Mouse (Mus musculus) spleen, adult 2 months (tissue): Measurements from ENCODE around the gene Zpbp2. TPM values are rescaled to one million over a fixed set of nuclear protein-coding genes. Genes with fewer than 3 reads are reported as not detected.

Source experiments
- DNase-seq, 2 experiments: peaks; one replicate each; pipeline versions ENCODE4 v3.0.0 to v3.0.0-alpha.2; 2012 to 2021; ENCODE audit warnings: low spot score in 2 of 2, low read depth in 1 of 2
- H3K27ac ChIP-seq: fragments of 200-500 bp; 2 replicates; pipeline ENCODE4 v1.5.1; 2012; ENCODE audit warnings: low read length, inconsistent platforms; ENCODE audit not compliant: insufficient read depth
- H3K27me3 ChIP-seq: fragments of 200-500 bp; 2 replicates; pipeline ENCODE4 v1.6.1; 2012; ENCODE audit warnings: mild to moderate bottlenecking, moderate library complexity, low read length, inconsistent platforms; ENCODE audit not compliant: control insufficient read depth, insufficient read depth
- H3K36me3 ChIP-seq: fragments of 200-500 bp; 2 replicates; pipeline ENCODE4 v1.6.1; 2012; ENCODE audit warnings: mild to moderate bottlenecking, low read length, inconsistent platforms; ENCODE audit not compliant: control insufficient read depth, insufficient read depth
- H3K4me1 ChIP-seq: fragments of 200-500 bp; 2 replicates; pipeline ENCODE4 v1.6.1; 2011; ENCODE audit warnings: inconsistent platforms; ENCODE audit not compliant: control insufficient read depth, insufficient read depth, insufficient read length
- H3K4me3 ChIP-seq: fragments of 200-500 bp; 2 replicates; pipeline ENCODE4 v1.5.1; 2011; ENCODE audit warnings: mild to moderate bottlenecking, inconsistent platforms; ENCODE audit not compliant: insufficient read depth, insufficient read length; ENCODE audit errors: extremely low read depth
- CTCF ChIP-seq: fragments of 200-500 bp; IDR thresholded peaks from 2 replicates; pipeline ENCODE4 v1.5.1; 2011; ENCODE audit warnings: mild to moderate bottlenecking, inconsistent platforms; ENCODE audit not compliant: insufficient read depth, insufficient read length, insufficient replicate concordance; ENCODE audit errors: extremely low read depth
- POLR2A ChIP-seq: fragments of 200-500 bp; IDR thresholded peaks from 2 replicates; pipeline ENCODE4 v1.6.1; 2011; ENCODE audit warnings: low read depth, low read length, inconsistent platforms
- WGBS: fragments of 180-500 bp; shearing (Covaris S2); methylation state at CpG from one replicate; pipeline ENCODE4 v1.1.7; 2018; 5-methylcytosine and 5-hydroxymethylcytosine counted together
- polyA plus RNA-seq: library from polyadenylated mRNA; depleted of rRNA; stranded (reverse); fragments of >200 nt; gene quantifications from 2 replicates; pipeline ENCODE4 v1.2.3, GENCODE M21; 2012

Zpbp2 gene
- polyA plus RNA-seq, 1 experiment: 1.2 TPM

DNA sequence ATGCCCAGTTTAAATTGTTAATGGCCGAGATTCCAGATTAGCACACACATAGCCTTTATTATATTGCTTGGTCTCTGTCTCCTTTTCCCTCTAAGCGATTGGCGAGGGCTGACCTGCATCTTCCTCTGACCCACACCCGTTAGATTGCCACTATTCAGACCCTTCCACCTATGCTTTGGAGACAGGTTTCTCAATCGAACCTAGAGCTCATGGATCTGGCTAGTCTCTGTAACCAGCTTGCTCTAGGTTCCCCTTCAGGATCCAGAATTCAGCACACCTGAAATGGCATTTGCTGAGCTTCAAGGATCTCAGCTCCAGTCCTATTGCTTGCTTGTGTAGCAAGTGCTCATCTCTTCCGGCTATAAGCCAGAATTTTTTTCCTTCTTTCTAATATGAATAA is 18.6 kb downstream of the Zpbp2 start:
- Histone ChIP-seq H3K4me1 (no peaks in the 10 kb centered on the region), H3K4me3 (no peak overlapping the region), H3K36me3 (no peaks in the 10 kb centered on the region), H3K27ac (no peak overlapping the region), H3K27me3 (no peaks in the 10 kb centered on the region)
- TF ChIP-seq CTCF (no peak), POLR2A (no peak)
- WGBS: 88% methylated on average over 6 of the region's 6 CpGs
- DNase-seq: no peak

DNA sequence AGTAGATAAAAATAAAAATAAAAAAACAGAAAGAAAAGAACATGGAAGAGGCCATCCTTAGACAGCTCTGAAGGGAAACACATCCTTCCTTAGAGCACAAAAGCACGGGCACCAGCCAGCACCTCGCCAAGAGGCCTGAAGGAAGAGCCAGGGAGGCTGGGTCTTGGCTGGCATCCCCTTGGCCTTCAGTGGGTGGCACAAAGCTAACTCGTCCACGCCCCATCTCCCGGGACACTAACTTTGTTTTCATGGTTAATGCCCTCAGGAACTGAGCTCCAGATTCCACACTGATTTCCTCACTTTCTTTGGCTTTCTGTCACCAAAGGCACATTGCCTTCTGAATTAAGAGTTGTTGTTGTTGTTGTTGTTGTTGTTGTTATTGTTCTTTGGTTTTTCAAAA is 26.9 kb downstream of the Zpbp2 start:
- Histone ChIP-seq H3K27ac (no peak overlapping the region), H3K4me1 (no peaks in the 10 kb centered on the region)
- WGBS: 93% methylated on average over 5 of the region's 5 CpGs

DNA sequence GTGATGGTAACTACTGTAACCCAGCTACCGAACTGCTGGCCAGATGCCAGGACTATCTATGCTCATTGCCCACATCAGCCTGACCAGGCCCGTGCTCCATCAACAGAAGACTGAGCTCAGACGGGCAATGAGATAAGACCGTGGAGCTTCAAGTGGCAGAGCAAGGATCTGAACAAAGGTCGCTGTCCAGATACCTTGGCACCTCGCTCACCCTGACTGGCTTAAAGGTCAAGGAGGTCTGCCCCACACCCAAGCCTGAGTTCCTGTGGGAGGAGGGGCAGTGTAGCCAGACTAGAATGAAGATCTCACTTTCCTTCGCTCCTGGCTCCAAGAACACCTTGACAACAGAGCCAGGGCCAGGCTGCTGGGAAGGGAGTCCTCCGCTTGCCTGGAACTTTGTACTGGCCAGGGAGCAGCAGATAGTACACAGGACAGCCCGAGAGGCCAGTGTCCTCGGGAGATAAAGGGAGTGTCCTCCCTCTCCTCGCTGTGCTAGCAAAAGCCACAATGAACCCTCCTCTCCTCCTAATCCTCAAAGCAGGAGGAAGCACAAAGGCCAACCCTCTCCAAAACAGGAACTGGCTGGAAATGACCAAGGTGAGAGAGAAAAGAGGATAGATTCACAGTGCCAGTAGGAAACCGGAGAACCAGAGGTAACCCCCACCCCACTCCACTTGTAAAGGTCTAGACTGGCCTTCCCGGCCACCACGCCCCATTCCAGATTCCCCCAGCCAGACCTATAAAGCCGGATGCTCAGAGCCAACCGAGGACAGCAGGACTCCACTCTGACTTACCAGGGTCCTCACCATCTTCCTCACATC is 29.6 kb downstream of the Zpbp2 start:
- TF ChIP-seq POLR2A: no peak
- TF ChIP-seq CTCF: no peak
- peaks cover 14% of the 10 kb centered on the region for H3K36me3 ChIP-seq
- H3K27ac ChIP-seq: peak overlapping the region; percentile 59; the same call in 1 of the 2 replicates
- H3K4me1 ChIP-seq: no peaks in the 10 kb centered on the region; the same call in 1 of the 2 replicates
- H3K27me3 ChIP-seq: no peaks in the 10 kb centered on the region
- no peak overlapping the region for H3K4me3 ChIP-seq
- 72% methylated on average over 16 of the region's 16 CpGs for WGBS
- DNase-seq: no peak

More for the DNA sequence above, 26.9 kb downstream of the Zpbp2 start:
- TF ChIP-seq POLR2A (no peak), CTCF (no peak)
- Histone ChIP-seq H3K36me3 (peaks cover 7% of the 10 kb centered on the region), H3K4me3 (no peak overlapping the region), H3K27me3 (no peaks in the 10 kb centered on the region)
- DNase-seq: no peak

GRCm38 (mm10) chr11:98581286-98582029 is 30.6 kb downstream of the Zpbp2 start:
- no peak for DNase-seq
- no peak for TF ChIP-seq CTCF
- no peak for TF ChIP-seq POLR2A
- no peak overlapping the region for H3K4me3 ChIP-seq
- no peaks in the 10 kb centered on the region for H3K27me3 ChIP-seq
- H3K4me1 ChIP-seq: no peaks in the 10 kb centered on the region; the same call in 1 of the 2 replicates
- WGBS: 64% methylated on average over 17 of the region's 17 CpGs
- peak overlapping the region; percentile 59; the same call in 1 of the 2 replicates for H3K27ac ChIP-seq
- H3K36me3 ChIP-seq: peaks cover 14% of the 10 kb centered on the region

- Histone ChIP-seq H3K27me3 (no peaks in the 10 kb centered on the region), H3K4me1 (no peaks in the 10 kb centered on the region; the same call in 1 of the 2 replicates), H3K4me3 (no peak overlapping the region), H3K27ac (no peak overlapping the region; the same call in 1 of the 2 replicates), H3K36me3 (peaks cover 14% of the 10 kb centered on the region)
- no peak for TF ChIP-seq CTCF
- TF ChIP-seq POLR2A: no peak
- DNase-seq: no peak
- 74% methylated on average over 8 of the region's 8 CpGs for WGBS
Observed at GRCm38 (mm10) chr11:98582030-98582388, 31.1 kb downstream of the Zpbp2 start.

GRCm38 (mm10) chr11:98582551-98583264 is 31.8 kb downstream of the Zpbp2 start:
- no peak for DNase-seq
- Histone ChIP-seq H3K4me1 (peaks cover 3% of the 10 kb centered on the region; the same call in 1 of the 2 replicates), H3K27me3 (no peaks in the 10 kb centered on the region), H3K27ac (peak overlapping the region; percentile 29; the same call in 1 of the 2 replicates), H3K36me3 (peaks cover 14% of the 10 kb centered on the region), H3K4me3 (no peak overlapping the region)
- 64% methylated on average over 12 of the region's 12 CpGs for WGBS
- no peak for TF ChIP-seq CTCF
- TF ChIP-seq POLR2A: no peak

- no peak for DNase-seq
- peak overlapping the region; percentile 32; the same call in 1 of the 2 replicates for H3K27ac ChIP-seq
- H3K4me1 ChIP-seq: peaks cover 3% of the 10 kb centered on the region; the same call in 1 of the 2 replicates
- H3K4me3 ChIP-seq: no peak overlapping the region
- 73% methylated on average over 3 of the region's 3 CpGs for WGBS
- no peak for TF ChIP-seq POLR2A
- no peaks in the 10 kb centered on the region for H3K27me3 ChIP-seq
- H3K36me3 ChIP-seq: peaks cover 14% of the 10 kb centered on the region
Observed at GRCm38 (mm10) chr11:98583265-98583552, 32.3 kb downstream of the Zpbp2 start.
